Mouse (Mus musculus) megakaryocyte, embryonic 14.5 days (primary cell): ENCODE results near the gene Iffo2. TPM values are rescaled to one million over a fixed set of nuclear protein-coding genes. Genes with fewer than 3 reads are reported as not detected.

ENCODE experiments used
- H3K27me3 ChIP-seq: replicated peaks from 2 replicates; pipeline ENCODE3; 2012; ENCODE audit warnings: inconsistent platforms
- H3K36me3 ChIP-seq: replicated peaks from 2 replicates; pipeline ENCODE3; 2012; ENCODE audit warnings: low read length, inconsistent platforms, mixed read lengths
- H3K4me1 ChIP-seq: 2 replicates; pipeline ENCODE4 v1.6.1; 2012; ENCODE audit warnings: inconsistent platforms
- H3K4me3 ChIP-seq: replicated peaks from 2 replicates; pipeline ENCODE3; 2012; ENCODE audit warnings: moderate library complexity, mild to moderate bottlenecking, inconsistent platforms
- H3K9me3 ChIP-seq: 2 replicates; pipeline ENCODE4 v1.6.1; 2012; ENCODE audit warnings: inconsistent platforms
- FLI1 ChIP-seq: IDR thresholded peaks from 2 replicates; pipeline ENCODE4 v1.6.1; 2012; ENCODE audit warnings: low read length, inconsistent platforms, mixed read lengths
- GATA1 ChIP-seq: IDR thresholded peaks from 3 replicates; pipeline ENCODE4 v1.6.1; 2012; ENCODE audit warnings: mixed read lengths, low read length, inconsistent platforms, borderline replicate concordance
- polyA plus RNA-seq: library from polyadenylated mRNA; stranded (reverse); fragments of >175 nt; gene quantifications from 2 replicates; pipeline ENCODE4 v1.2.3, GENCODE M21; 2012; ENCODE audit warnings: low replicate concordance; ENCODE audit not compliant: insufficient read depth

Gene Iffo2
- polyA plus RNA-seq, 1 experiment: 1.8 TPM

GRCm38 (mm10) chr4:139579003-139579402 is 48.7 kb downstream of the Iffo2 start:
- Histone ChIP-seq H3K4me3 (no peak overlapping the region), H3K4me1 (peaks cover 25% of the 10 kb centered on the region), H3K27me3 (peaks cover 98% of the 10 kb centered on the region), H3K9me3 (no peaks in the 10 kb centered on the region), H3K36me3 (no peaks in the 10 kb centered on the region)
- TF ChIP-seq GATA1 (no peak), FLI1 (no peak)

DNA sequence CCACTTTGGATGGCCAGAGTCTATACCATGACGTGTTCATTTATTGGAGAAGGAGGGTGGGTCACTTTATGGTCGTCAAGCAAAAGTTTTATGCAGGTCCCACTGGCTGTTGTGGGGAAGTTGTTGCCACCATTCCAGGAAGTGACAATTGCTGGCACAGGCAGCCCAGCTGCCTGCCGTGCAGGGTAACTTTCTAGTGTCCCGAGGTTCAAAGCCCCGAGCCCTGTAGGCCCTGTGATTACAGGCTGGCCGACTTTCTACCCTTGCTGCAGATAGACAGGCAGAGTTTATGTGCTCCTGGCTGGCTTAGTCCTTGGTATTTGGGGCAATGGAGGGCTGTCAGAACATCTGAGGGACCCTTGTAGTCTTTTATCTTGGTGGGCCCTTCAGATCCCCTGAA is 49.1 kb downstream of the Iffo2 start:
- Histone ChIP-seq H3K9me3 (no peaks in the 10 kb centered on the region), H3K36me3 (no peaks in the 10 kb centered on the region), H3K27me3 (peaks cover 98% of the 10 kb centered on the region), H3K4me1 (peaks cover 20% of the 10 kb centered on the region), H3K4me3 (no peak overlapping the region)
- TF ChIP-seq FLI1: no peak
- TF ChIP-seq GATA1: no peak

DNA sequence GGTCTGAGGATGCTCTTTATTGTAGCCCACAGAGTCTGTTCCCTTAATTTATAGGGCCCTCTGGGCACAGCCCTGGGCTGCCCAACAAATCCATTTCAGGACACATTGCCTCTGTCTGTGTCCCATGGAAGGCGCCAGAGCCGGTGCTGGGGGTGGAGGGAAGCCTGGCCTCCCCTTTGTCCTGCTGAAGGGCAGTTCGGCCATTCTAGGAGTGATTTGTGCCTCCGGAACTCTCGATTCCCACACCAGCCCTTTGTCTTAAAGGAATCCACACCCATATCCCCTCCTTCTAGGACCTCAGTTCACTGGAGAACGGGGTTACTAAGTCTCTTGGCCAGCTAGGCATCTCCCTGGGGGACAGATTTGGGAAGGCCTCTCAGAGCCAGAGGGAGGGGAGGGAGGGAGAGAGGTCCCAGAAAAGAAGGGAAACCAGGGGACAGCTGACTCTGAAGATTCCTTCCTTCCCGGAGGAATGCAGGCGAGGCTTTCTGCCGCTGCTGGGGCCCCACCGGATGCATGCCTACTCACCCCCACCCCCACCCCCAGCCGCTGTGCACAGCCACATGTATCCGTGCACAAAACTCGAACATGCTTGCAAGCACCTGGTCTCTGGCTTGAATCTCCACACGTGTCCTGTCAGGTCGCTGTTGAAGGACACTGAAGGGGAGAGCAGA is 50.5 kb downstream of the Iffo2 start:
- H3K4me3 ChIP-seq: no peak overlapping the region
- H3K36me3 ChIP-seq: no peaks in the 10 kb centered on the region
- peaks cover 7% of the 10 kb centered on the region; the same call in 1 of the 2 replicates for H3K4me1 ChIP-seq
- H3K9me3 ChIP-seq: no peaks in the 10 kb centered on the region
- no peak for TF ChIP-seq GATA1
- no peak for TF ChIP-seq FLI1
- peaks cover 96% of the 10 kb centered on the region for H3K27me3 ChIP-seq

GRCm38 (mm10) chr4:139581427-139582051 is 51.2 kb downstream of the Iffo2 start:
- H3K4me3 ChIP-seq: no peak overlapping the region
- peaks cover 9% of the 10 kb centered on the region; the same call in 1 of the 2 replicates for H3K4me1 ChIP-seq
- H3K36me3 ChIP-seq: no peaks in the 10 kb centered on the region
- no peaks in the 10 kb centered on the region for H3K9me3 ChIP-seq
- no peak for TF ChIP-seq FLI1
- no peak for TF ChIP-seq GATA1
- H3K27me3 ChIP-seq: peaks cover 95% of the 10 kb centered on the region

DNA sequence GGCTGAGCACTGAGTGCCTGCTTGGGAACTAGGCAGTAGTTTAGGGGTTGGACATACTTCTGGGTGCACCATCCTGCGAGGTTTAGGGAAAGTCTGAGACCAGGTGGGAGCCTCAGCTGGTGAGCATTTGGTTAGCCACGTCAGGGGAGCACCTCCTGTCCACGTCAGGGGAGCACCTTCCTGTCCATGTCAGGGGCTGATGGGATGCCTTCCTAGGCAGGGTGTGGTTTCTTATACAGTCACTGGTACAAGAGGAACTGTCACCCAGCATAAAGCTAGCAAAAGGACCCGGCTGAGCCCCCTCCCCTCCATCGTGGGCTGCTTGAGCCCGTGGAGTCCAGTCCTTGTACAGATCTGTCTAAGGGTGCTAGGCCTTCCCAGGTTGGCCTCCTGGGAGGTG is 52.0 kb downstream of the Iffo2 start:
- H3K4me3 ChIP-seq: no peak overlapping the region
- H3K4me1 ChIP-seq: peaks cover 9% of the 10 kb centered on the region; the same call in 1 of the 2 replicates
- no peaks in the 10 kb centered on the region for H3K9me3 ChIP-seq
- H3K36me3 ChIP-seq: no peaks in the 10 kb centered on the region
- peaks cover 93% of the 10 kb centered on the region for H3K27me3 ChIP-seq
- no peak for TF ChIP-seq GATA1

- Histone ChIP-seq H3K9me3 (no peaks in the 10 kb centered on the region), H3K36me3 (no peaks in the 10 kb centered on the region), H3K27me3 (peaks cover 94% of the 10 kb centered on the region), H3K4me3 (no peak overlapping the region), H3K4me1 (peaks cover 9% of the 10 kb centered on the region; the same call in 1 of the 2 replicates)
- TF ChIP-seq FLI1 (no peak), GATA1 (no peak)
These were observed 52.6 kb downstream of the Iffo2 start for GRCm38 (mm10) chr4:139582903-139583302.

DNA sequence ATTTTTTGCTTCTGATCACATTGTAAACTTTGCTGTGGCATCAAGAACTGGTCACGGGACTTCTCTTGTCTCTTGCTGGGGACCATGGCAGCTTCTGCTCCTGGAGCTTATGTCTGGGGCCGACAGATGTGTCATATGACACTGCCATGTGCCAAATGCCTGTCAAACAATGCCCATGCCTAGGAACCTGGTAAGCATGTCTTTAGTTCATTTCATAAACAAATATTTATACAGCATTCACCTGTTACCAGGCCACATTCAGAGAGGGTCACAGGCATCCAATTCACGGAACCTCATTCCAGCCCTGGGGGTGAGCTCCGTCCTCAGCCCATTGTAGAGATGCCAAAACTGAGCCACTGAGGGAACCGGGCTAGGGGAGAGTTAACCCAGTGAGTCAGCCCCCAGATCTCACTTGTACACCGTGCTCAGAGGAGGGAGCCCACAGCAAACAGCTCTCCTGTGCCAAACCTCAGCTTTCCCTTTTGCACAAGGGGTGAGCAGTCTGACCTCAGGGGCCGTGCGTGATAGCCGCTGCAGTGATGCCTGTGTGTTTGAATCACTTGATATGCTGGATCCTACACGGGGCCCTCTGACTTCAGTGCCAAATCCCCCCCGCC is 53.4 kb downstream of the Iffo2 start:
- Histone ChIP-seq H3K4me3 (no peak overlapping the region), H3K36me3 (no peaks in the 10 kb centered on the region), H3K4me1 (peaks cover 9% of the 10 kb centered on the region; the same call in 1 of the 2 replicates), H3K27me3 (peaks cover 91% of the 10 kb centered on the region), H3K9me3 (no peaks in the 10 kb centered on the region)
- TF ChIP-seq GATA1 (no peak), FLI1 (no peak)

- Histone ChIP-seq H3K4me1 (peaks cover 9% of the 10 kb centered on the region; the same call in 1 of the 2 replicates), H3K4me3 (no peak overlapping the region), H3K27me3 (peaks cover 86% of the 10 kb centered on the region), H3K36me3 (no peaks in the 10 kb centered on the region), H3K9me3 (no peaks in the 10 kb centered on the region)
- TF ChIP-seq GATA1 (no peak), FLI1 (no peak)
These were observed 54.4 kb downstream of the Iffo2 start for GRCm38 (mm10) chr4:139584704-139585103.

DNA sequence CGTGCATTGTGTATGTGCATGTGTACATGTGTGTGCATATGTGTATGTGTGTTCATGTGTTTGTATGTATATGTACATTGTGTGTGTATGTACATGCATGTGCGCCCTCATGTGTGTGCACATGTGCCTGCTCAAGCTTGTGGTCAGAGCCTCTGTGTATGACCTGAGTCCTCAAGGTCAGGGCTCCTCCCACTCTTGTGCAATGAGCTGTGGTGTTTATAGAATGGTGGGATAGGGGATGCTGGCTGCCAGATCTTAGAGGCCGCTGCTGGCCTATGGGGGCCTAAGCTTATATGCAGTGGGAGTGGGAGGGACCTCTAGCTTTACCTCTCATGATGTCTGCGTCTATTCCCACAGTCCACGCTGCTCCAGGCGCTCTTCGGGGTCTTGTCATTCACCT is 55.4 kb downstream of the Iffo2 start:
- TF ChIP-seq FLI1: no peak
- TF ChIP-seq GATA1: no peak
- peaks cover 9% of the 10 kb centered on the region; the same call in 1 of the 2 replicates for H3K4me1 ChIP-seq
- no peaks in the 10 kb centered on the region for H3K36me3 ChIP-seq

GRCm38 (mm10) chr4:139587370-139587769 is 57.0 kb downstream of the Iffo2 start:
- Histone ChIP-seq H3K4me3 (no peak overlapping the region), H3K27me3 (peaks cover 85% of the 10 kb centered on the region), H3K4me1 (0 out of 2 replicates have a peak, but pooled peaks cover 3% of the 10 kb centered on the region), H3K36me3 (no peaks in the 10 kb centered on the region), H3K9me3 (no peaks in the 10 kb centered on the region)
- TF ChIP-seq GATA1 (no peak), FLI1 (no peak)

More for the DNA sequence above, 55.4 kb downstream of the Iffo2 start:
- H3K9me3 ChIP-seq: no peaks in the 10 kb centered on the region
- H3K27me3 ChIP-seq: peaks cover 86% of the 10 kb centered on the region
- peak overlapping the region; percentile 15 for H3K4me3 ChIP-seq
